8 mouse cellular contexts compared by ENCODE assay signal in genomic region chr5:24101446-24102140, GRCm38 (mm10). TPM values are rescaled to one million over a fixed set of nuclear protein-coding genes. Genes with fewer than 3 reads are reported as not detected.
DNase-seq lines count a peak whose midpoint lies in the region; ATAC-seq and TF ChIP-seq lines count a peak whose summit lies in the region.

No protein-coding gene starts in this region.

- H3K4me3 ChIP-seq in lung, adult 2 months (replicated peaks; ENCODE audit: extremely low read depth, low read depth, low read length) = peak overlapping the region; percentile 94
- peak overlapping the region; percentile 77 for H3K4me3 ChIP-seq in forebrain, embryonic 15.5 days
- H3K4me3 ChIP-seq in liver, embryonic 15.5 days (replicated peaks) = peak overlapping the region; percentile 85

- no peaks in the 10 kb centered on the region for H3K36me3 ChIP-seq in forebrain, embryonic 15.5 days
- peaks cover 4% of the 10 kb centered on the region; the same call in 1 of the 2 replicates for H3K36me3 ChIP-seq in liver, embryonic 15.5 days (replicated peaks)

- 14% methylated on average over 8 of the region's 8 CpGs for whole genome bisulfite sequencing in lung, adult 2 months
- 1% methylated on average over 8 of the region's 8 CpGs for WGBS in forebrain, embryonic 15.5 days
- WGBS in liver, embryonic 15.5 days (ENCODE audit: insufficient replicate concordance) = 27% methylated on average over 8 of the region's 8 CpGs

- peak overlapping the region; percentile 86 for H3K9ac ChIP-seq in forebrain, embryonic 15.5 days (replicated peaks)
- H3K9ac ChIP-seq in liver, embryonic 15.5 days = peak overlapping the region; percentile 91

- TF ChIP-seq POLR2A in lung, adult 2 months (IDR thresholded peaks at IDR 0.05; ENCODE audit: borderline replicate concordance, extremely low read depth, low read depth, low read length) = no peak
- TF ChIP-seq POLR2A in brain, embryonic 14.5 days (IDR thresholded peaks at IDR 0.05; ENCODE audit: borderline replicate concordance, extremely low read depth, insufficient read depth, insufficient read length, poor library complexity, severe bottlenecking) = no peak

- TF ChIP-seq CTCF in lung, adult 2 months (IDR thresholded peaks at IDR 0.05; ENCODE audit: insufficient read depth, low read length) = no peak
- TF ChIP-seq CTCF in brain, embryonic 14.5 days (IDR thresholded peaks at IDR 0.05; ENCODE audit: borderline replicate concordance, extremely low read depth, insufficient read depth, insufficient read length) = peak; percentile 20; the same call in 1 of the 2 replicates

- ATAC-seq in forebrain, embryonic 15.5 days (replicated peaks) = 0 out of 2 replicates have a peak, but pooled peaks have one; percentile 36
- ATAC-seq in liver, embryonic 15.5 days (ENCODE audit: insufficient read depth) = no peak

- H3K4me1 ChIP-seq in lung, adult 2 months (ENCODE audit: control insufficient read depth, insufficient read depth, low read length) = peaks cover 8% of the 10 kb centered on the region; the same call in 1 of the 2 replicates
- peaks cover 38% of the 10 kb centered on the region for H3K4me1 ChIP-seq in forebrain, embryonic 15.5 days
- H3K4me1 ChIP-seq in liver, embryonic 15.5 days (replicated peaks) = peaks cover 22% of the 10 kb centered on the region

- peak overlapping the region; percentile 45 for H3K4me2 ChIP-seq in forebrain, embryonic 15.5 days (replicated peaks)
- H3K4me2 ChIP-seq in liver, embryonic 15.5 days = peak overlapping the region; percentile 74

- no peaks in the 10 kb centered on the region for H3K27me3 ChIP-seq in forebrain, embryonic 15.5 days
- H3K27me3 ChIP-seq in liver, embryonic 15.5 days = peaks cover 4% of the 10 kb centered on the region; the same call in 1 of the 2 replicates

- intact Hi-C loops in left cerebral cortex, postnatal 4 days (cut with DNase I) = no loop called here

- H3K27ac ChIP-seq in forebrain, embryonic 15.5 days (replicated peaks) = peak overlapping the region; percentile 97
- H3K27ac ChIP-seq in liver, embryonic 15.5 days (replicated peaks) = peak overlapping the region; percentile 98

- no peaks in the 10 kb centered on the region for H3K9me3 ChIP-seq in forebrain, embryonic 15.5 days
- no peaks in the 10 kb centered on the region for H3K9me3 ChIP-seq in liver, embryonic 15.5 days (replicated peaks)

- no peak for DNase-seq in lung, adult 2 months
- DNase-seq in lung, adult 18-20 months = no peak
- DNase-seq in brain, embryonic 14.5 days (ENCODE audit: low read depth) = peak; percentile 88
- no peak for DNase-seq in urinary bladder, postnatal 14 days (ENCODE audit: low spot score)
- DNase-seq in left cerebral cortex, postnatal 4 days = no peak
- DNase-seq in thymus, adult 18-20 months = no peak

RNA-seq across cellular contexts. Expression of gene Klhl7, which starts 1.2 kb away (rescaled TPM):
- polyA plus RNA-seq in lung, adult 2 months (2012; rRNA removed) = 3.0 and 5.9 TPM in 2 replicates
- polyA plus RNA-seq in brain, embryonic 14.5 days (2012; rRNA removed) = 120 and 121 TPM in 2 replicates
- polyA plus RNA-seq in forebrain, embryonic 15.5 days (2015; fragmentation: Nextera tagmentation; extraction: Ambion mirVana) = 196 and 205 TPM in 2 replicates
- 18.2 and 19.6 TPM in 2 replicates for polyA plus RNA-seq in liver, embryonic 15.5 days (2015; fragmentation: Nextera tagmentation; extraction: Ambion mirVana)
- total RNA-seq in left cerebral cortex, postnatal 4 days (2021) = 100 to 1,000 TPM; 167 to 174 TPM
